Mouse (Mus musculus): Measurements from ENCODE around the gene Jakmip3.

DNA sequence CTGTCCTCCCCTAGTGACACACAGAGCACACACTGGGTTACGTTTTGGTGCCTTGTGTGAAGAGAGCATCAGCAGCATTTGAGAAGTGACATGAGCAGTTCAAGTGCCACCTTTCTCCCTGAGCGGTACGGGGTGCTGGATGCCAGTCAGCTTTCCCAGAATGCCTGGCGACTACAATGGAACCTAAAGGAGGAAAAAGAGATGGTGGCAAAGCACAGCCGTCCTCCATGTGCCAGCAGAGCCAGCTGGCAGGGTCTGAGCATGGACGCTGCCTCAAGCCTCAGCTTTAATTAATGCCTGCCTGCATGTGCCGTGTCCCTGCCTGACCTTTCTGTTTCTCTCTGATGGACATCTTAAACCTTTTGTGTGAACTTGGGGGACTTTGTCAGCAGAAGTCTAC lies 15.3 kb downstream of the Jakmip3 start:
- no peak for TF ChIP-seq CTCF (IDR thresholded peaks at IDR 0.05; ENCODE audit: control insufficient read depth, insufficient read depth, insufficient read length)
- TF ChIP-seq USF1 (IDR thresholded peaks at IDR 0.05; ENCODE audit: low read depth): no peak
- no peak for TF ChIP-seq MYOG (IDR thresholded peaks at IDR 0.05; ENCODE audit: control insufficient read depth, extremely low read depth, insufficient read length)
- no peak for TF ChIP-seq FOSL1 (IDR thresholded peaks at IDR 0.05; ENCODE audit: insufficient read depth, low read length, poor library complexity, severe bottlenecking)
- TF ChIP-seq MYOD1 (IDR thresholded peaks at IDR 0.05; ENCODE audit: control insufficient read depth, insufficient read length, low read depth): no peak
